Mouse (Mus musculus): Measurements from ENCODE around the gene Krtap13-1. TPM values are rescaled to one million over a fixed set of nuclear protein-coding genes. Genes with fewer than 3 reads are reported as not detected.

The Krtap13-1 gene
- not detected in 4 replicates for total RNA-seq (2023)

DNA sequence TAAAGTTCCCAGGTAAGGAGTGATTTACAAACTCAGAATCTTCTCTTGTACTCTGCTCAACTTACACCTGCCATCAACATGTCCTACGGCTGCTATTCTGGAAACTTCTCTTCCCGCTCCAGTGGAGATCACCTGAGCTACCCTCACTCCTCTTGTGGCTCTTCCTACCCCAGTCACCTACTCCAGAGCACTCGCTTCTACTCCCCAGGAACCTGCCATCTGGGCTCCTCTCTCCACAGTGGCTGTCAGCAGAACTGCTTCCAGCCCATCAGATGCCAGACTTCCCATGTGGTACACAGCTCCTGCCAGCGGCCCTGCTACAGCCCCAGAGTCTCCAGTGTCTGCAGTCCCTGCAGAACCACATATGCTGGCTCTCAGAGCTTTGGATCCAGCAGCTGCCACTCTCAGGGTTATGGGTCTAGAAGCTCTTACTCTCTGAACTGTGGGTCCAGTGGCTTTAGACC, at the start of gene Krtap13-1:
TSS of gene Krtap13-1 (plus strand) at position 51 of the 464 bp plus-strand sequence.

DNA sequence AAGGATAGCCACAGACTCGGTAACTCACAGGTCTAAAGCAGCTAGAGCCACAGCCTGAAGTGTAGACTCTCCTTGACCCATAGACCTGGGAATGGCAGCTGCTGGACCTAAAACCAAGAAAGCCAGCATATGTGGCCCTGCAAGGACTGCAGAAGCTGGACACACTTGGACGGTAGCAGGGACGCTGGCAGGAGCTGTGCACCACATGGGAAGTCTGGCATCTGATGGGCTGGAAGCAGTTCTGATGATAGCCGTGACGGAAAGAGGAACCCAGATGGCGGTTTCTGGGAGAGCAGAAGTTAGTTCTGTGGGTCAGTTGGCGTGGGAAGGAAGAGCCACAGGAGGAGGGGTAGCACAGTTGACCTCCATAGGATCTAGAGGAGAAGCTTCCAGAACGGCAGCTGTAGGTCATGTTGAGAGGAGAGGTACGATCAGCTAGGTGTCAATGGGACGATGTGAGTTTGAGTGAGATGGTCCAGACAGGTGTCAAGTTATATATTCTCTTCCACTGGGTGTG, 21.1 kb upstream of the Krtap13-1 start, which contains the start of gene 2310061N02Rik:
TSS of gene 2310061N02Rik (minus strand) at position 467 of the 517 bp plus-strand sequence.

DNA sequence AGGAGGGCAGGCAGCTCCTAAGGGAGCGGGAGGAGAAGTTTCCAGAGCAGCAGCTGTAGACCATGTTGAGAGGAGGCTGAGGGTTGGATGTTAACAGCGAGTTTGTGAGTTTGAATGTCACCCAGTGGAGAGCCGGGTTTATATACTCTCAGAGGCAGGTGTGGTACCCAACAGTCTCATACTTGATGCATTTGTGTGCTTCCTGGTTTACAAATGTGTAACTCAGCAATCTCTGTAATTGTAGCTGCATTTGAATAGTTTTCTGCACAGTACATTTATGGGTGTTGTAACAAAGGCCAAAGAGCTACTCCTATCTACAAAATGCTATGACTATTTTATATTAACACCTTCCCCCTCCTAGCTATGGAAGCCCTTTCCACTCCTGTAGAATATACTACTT, 22.9 kb downstream of the Krtap13-1 start, which contains the start of gene Krtap13:
TSS of gene Krtap13 (minus strand) at position 101 of the 400 bp plus-strand sequence.

DNA sequence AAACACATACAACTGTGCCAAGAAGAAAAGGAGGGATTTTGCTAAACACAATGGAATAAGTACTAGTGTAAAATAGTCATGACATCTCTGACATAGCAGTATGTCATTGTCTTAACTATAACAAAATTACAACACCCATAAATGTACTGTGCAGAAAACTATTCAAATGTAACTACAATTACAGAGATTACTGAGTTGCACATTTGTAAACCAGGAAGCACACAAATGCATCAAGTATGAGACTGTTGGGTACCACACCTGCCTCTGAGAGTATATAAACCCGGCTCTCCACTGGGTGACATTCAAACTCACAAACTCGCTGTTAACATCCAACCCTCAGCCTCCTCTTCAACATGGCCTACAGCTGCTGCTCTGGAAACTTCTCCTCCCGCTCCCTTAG, 29.9 kb downstream of the Krtap13-1 start, which contains the start of gene 2310034C09Rik:
TSS of gene 2310034C09Rik (plus strand) at position 301 of the 400 bp plus-strand sequence.

DNA sequence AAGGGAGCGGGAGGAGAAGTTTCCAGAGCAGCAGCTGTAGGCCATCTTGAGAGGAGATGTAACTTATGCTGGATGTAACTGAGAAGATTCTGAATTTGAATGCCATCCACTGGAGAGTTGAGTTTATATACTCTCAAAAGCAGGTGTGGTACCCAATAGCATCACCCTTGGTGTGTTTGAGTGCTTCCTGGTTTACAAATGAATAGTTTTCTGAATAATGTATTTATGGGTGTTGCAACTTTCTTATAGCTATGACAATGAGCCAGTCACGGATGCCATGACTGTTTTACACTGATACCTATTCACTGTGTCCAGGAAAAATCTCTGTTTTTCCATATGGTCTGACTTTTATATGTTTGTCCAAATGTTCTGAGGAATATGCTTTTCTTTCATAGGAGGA, 45.4 kb downstream of the Krtap13-1 start, which contains the start of gene 2310057N15Rik:
TSS of gene 2310057N15Rik (minus strand) at position 101 of the 400 bp plus-strand sequence.

DNA sequence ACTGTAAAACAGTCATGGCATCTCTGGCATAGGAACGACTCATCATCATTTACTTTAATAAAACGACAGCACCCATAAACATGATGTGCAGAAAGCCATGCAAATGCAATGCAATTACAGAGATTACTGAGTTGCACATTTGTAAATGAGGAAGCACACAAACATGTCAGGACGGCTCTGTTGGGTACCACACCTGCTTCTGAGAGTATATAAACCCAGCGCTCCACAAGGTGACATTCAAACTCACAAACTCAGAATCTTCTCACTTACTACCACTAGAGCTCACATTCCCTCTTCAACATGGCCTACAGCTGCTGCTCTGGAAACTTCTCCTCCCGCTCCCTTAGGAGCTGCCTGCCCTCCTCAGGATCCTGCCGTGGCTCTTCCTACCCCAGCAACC, 48.9 kb downstream of the Krtap13-1 start, which contains the start of gene Gm5965:
TSS of gene Gm5965 (plus strand) at position 301 of the 400 bp plus-strand sequence.

Other genes with a start within 250 kb of the Krtap13-1 start
- not detected in 4 replicates for gene Cldn17, start 221.9 kb upstream of the Krtap13-1 start, total RNA-seq (2023)
- gene Cldn8, start 165.7 kb upstream of the Krtap13-1 start, total RNA-seq (2023): not detected in 4 replicates
- not detected in 4 replicates for gene Krtap24-1, start 116.6 kb upstream of the Krtap13-1 start, total RNA-seq (2023)
- gene 2310079G19Rik, start 101.2 kb upstream of the Krtap13-1 start, total RNA-seq (2023): not detected in 4 replicates
- not detected in 4 replicates for gene Krtap26-1, start 81.1 kb upstream of the Krtap13-1 start, total RNA-seq (2023)
- gene Krtap27-1, start 57.2 kb upstream of the Krtap13-1 start, total RNA-seq (2023): not detected in 4 replicates
- not detected in 4 replicates for gene 2310061N02Rik, start 20.9 kb upstream of the Krtap13-1 start, total RNA-seq (2023)
- not detected in 4 replicates for gene Krtap13, start 22.8 kb downstream of the Krtap13-1 start, total RNA-seq (2023)
- gene 2310034C09Rik, start 30.0 kb downstream of the Krtap13-1 start, total RNA-seq (2023): not detected in 4 replicates
- not detected in 4 replicates for gene 2310057N15Rik, start 45.3 kb downstream of the Krtap13-1 start, total RNA-seq (2023)
- gene Gm5965, start 49.0 kb downstream of the Krtap13-1 start, total RNA-seq (2023): not detected in 4 replicates
- not detected in 4 replicates for gene Gm20741, start 83.4 kb downstream of the Krtap13-1 start, total RNA-seq (2023)
- not detected in 4 replicates for gene Krtap15, start 91.4 kb downstream of the Krtap13-1 start, total RNA-seq (2023)
- not detected in 4 replicates for gene Krtap14, start 97.3 kb downstream of the Krtap13-1 start, total RNA-seq (2023)
- gene Krtap19-1, start 140.5 kb downstream of the Krtap13-1 start, total RNA-seq (2023): not detected in 4 replicates
- gene Krtap19-2, start 145.4 kb downstream of the Krtap13-1 start, total RNA-seq (2023): not detected in 4 replicates
- not detected in 4 replicates for gene Krtap19-3, start 149.2 kb downstream of the Krtap13-1 start, total RNA-seq (2023)
- gene Krtap19-4, start 156.2 kb downstream of the Krtap13-1 start, total RNA-seq (2023): not detected in 4 replicates
- gene Krtap19-5, start 167.6 kb downstream of the Krtap13-1 start, total RNA-seq (2023): not detected in 4 replicates
- not detected in 4 replicates for gene Krtap19-9b, start 203.4 kb downstream of the Krtap13-1 start, total RNA-seq (2023)
- gene Krtap16-3, start 234.0 kb downstream of the Krtap13-1 start, total RNA-seq (2023): not detected in 4 replicates